Mouse (Mus musculus) intestine, embryonic 14.5 days (tissue): Measurements from ENCODE around the gene Speg. TPM values are rescaled to one million over a fixed set of nuclear protein-coding genes. Genes with fewer than 3 reads are reported as not detected.

ENCODE experiments used
- ATAC-seq: fragments of 200-750 bp; cut with Nextera tagmentation; replicated peaks from 2 replicates; pipeline ENCODE4 v1.8.0; 2017; ENCODE audit warnings: low read depth, moderate number of reproducible peaks, moderate TSS enrichment, moderate library complexity; ENCODE audit not compliant: low FRiP score, low TSS enrichment
- DNase-seq: peaks from one replicate; pipeline ENCODE4 v3.0.0-alpha.2; 2018; ENCODE audit warnings: low spot score
- H3K27ac ChIP-seq: fragments of 300-500 bp; sonication (generic); 2 replicates; pipeline ENCODE4 v1.5.1; 2014; ENCODE audit warnings: low read depth, mild to moderate bottlenecking, control low read depth
- H3K27me3 ChIP-seq: fragments of 300-500 bp; sonication (generic); replicated peaks from 2 replicates; pipeline ENCODE4 v1.6.1; 2014; ENCODE audit warnings: low read length, control low read depth; ENCODE audit not compliant: control insufficient read depth, insufficient read depth
- H3K36me3 ChIP-seq: fragments of 300-500 bp; sonication (generic); 2 replicates; pipeline ENCODE4 v1.6.1; 2014; ENCODE audit warnings: low read length, control low read depth; ENCODE audit not compliant: control insufficient read depth, insufficient read depth
- H3K4me1 ChIP-seq: fragments of 300-500 bp; sonication (generic); replicated peaks from 2 replicates; pipeline ENCODE4 v1.6.1; 2014; ENCODE audit warnings: low read length, control low read depth, mixed read lengths; ENCODE audit not compliant: control insufficient read depth, insufficient read depth
- H3K4me2 ChIP-seq: fragments of 300-500 bp; sonication (generic); 2 replicates; pipeline ENCODE4 v1.6.1; 2014; ENCODE audit warnings: low read length
- H3K4me3 ChIP-seq: fragments of 300-500 bp; sonication (generic); 2 replicates; pipeline ENCODE4 v1.5.1; 2014; ENCODE audit warnings: low read depth, low read length, control low read depth, mixed read lengths
- H3K9ac ChIP-seq: fragments of 300-500 bp; sonication (generic); 2 replicates; pipeline ENCODE4 v1.6.1; 2014; ENCODE audit warnings: mild to moderate bottlenecking, low read length
- H3K9me3 ChIP-seq: fragments of 300-500 bp; sonication (generic); 2 replicates; pipeline ENCODE4 v1.6.1; 2016; ENCODE audit warnings: low read length, control low read depth; ENCODE audit not compliant: control insufficient read depth
- WGBS: fragments of 180-500 bp; shearing (Covaris S2); extraction: QIAGEN DNeasy Blood & Tissue Kit; methylation state at CpG from one replicate; pipeline ENCODE4 v1.1.7; 2014; 5-methylcytosine and 5-hydroxymethylcytosine counted together
- polyA plus RNA-seq: library from polyadenylated mRNA; unstranded; fragments of >200 nt; fragmentation: Nextera tagmentation; extraction: Ambion mirVana; gene quantifications from 2 replicates; pipeline ENCODE4 v1.2.1, GENCODE M21; 2014

The Speg gene
- polyA plus RNA-seq, 1 experiment from 2014 or later = 46.7 TPM

DNA sequence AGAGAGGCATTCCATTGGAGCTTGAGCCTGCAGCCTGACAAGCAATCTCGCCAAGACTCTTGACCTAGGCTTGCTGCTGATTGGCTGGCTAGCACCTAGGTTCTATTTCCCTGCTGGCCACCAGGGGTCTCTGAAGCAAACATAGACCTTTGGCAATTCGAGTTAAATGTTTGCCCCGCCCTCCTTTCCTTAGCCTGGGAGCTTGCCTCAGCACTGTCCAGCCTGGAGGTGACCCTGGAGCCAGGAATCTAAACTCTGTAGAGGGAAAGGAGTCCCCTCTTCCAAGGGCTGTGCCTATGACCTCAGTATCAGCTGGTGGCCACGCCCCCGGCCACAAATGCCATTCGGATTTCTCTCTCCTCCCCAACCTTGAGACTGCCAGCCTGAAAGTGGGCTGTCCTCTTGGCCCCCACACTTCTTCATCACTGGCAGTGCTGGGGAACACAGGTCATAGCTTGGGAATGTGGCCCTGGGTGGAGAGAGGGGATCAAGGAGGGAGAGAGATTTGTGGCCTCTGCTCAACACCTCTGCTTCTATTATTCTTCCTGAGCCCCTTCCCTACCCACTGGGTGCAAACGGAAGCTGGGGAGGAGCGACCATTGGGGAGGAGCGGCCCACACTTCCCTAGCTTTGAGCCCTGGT lies 23.8 kb downstream of the Speg start:
- Histone ChIP-seq H3K9ac (no peak overlapping the region), H3K27ac (peak overlapping the region; percentile 92), H3K4me1 (peaks cover 28% of the 10 kb centered on the region), H3K9me3 (no peaks in the 10 kb centered on the region), H3K4me3 (no peak overlapping the region), H3K4me2 (peak overlapping the region; percentile 51; the same call in 1 of the 2 replicates), H3K27me3 (no peaks in the 10 kb centered on the region), H3K36me3 (peaks cover 38% of the 10 kb centered on the region)
- DNase-seq (peak; percentile 74), ATAC-seq (peak; percentile 53)
- WGBS = 11% methylated on average over 9 of the region's 9 CpGs

DNA sequence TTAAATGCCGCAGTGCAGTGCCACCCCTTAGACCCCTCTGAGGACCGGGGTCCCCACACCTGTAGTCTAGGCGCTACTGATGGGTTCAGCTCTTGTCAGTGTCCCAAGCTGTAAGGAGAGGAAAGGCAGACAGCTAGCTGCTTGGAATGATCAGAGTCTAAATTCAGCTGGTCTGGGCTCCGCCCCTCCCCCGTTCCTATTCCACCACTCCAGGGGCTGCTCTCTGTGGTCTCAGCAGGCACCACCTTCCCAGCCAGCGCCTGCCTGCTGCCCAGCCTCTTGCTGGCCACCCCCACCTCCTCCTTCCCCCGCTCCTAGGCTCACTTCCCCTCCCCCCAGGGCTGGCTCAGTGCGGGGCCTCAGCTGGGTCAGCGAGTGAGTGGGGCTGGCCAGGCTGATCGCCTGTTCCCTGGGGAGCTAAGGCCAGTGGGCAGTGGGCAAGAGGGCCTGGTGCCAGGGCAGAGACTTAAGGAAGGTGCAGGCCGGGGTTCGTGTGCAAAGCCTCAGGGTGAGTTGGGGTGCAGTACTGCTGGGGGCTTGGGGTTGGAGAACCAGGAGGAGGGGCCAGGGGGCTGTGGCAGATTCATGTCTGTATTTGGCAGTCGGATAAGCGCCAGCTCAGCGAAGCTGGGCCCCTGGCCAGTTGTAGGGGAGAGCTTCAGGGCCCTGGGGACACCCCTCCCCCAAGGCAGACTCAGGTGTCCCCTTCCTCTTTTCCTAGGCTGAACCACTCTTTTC lies 24.8 kb downstream of the Speg start:
- H3K4me2 ChIP-seq = peak overlapping the region; percentile 51
- peak; percentile 85 for ATAC-seq
- peak; percentile 80 for DNase-seq
- H3K9ac ChIP-seq = peak overlapping the region; percentile 51
- H3K4me3 ChIP-seq = peak overlapping the region; percentile 22
- H3K4me1 ChIP-seq = peaks cover 28% of the 10 kb centered on the region
- peak overlapping the region; percentile 92 for H3K27ac ChIP-seq
- H3K9me3 ChIP-seq = no peaks in the 10 kb centered on the region
- peaks cover 34% of the 10 kb centered on the region for H3K36me3 ChIP-seq
- 4% methylated on average over 15 of the region's 15 CpGs for WGBS
- no peaks in the 10 kb centered on the region for H3K27me3 ChIP-seq

DNA sequence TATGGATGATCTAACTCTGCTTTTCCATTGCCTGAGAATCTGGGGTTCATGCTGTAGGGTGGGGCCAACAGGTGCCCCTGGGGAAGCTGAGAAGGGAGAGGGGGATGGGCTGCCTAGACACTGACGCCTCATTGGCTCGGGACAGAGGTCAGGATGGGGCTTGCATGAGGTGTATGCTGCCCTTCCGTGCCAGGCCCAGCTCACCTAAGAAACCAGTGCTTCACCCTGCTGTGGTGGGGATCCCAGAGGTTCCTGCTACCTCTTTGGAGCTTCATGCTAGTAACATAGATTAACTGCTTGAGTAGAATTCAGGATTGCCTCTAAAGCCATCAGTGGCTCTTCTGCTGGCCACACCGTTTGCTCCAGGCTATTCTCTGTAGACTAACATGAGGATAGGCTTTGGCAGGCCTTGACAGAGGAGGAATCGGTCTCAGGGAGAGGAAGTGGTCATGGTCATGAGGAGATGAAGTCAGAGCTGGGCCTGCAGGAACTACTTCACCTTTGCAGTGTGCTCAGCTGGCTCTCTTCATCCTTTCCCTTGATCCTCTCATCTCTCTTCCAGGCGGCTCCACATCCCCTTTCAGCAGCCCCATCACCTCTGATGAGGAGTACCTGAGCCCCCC lies 25.5 kb downstream of the Speg start:
- ATAC-seq = no peak; the same call in 1 of the 2 replicates
- peak overlapping the region; percentile 51 for H3K9ac ChIP-seq
- peak overlapping the region; percentile 22 for H3K4me3 ChIP-seq
- H3K27me3 ChIP-seq = no peaks in the 10 kb centered on the region
- peaks cover 39% of the 10 kb centered on the region for H3K36me3 ChIP-seq
- 32% methylated on average over 6 of the region's 6 CpGs for WGBS
- H3K9me3 ChIP-seq = no peaks in the 10 kb centered on the region
- peaks cover 28% of the 10 kb centered on the region for H3K4me1 ChIP-seq
- H3K4me2 ChIP-seq = peak overlapping the region; percentile 51
- no peak for DNase-seq
- peak overlapping the region; percentile 92 for H3K27ac ChIP-seq

DNA sequence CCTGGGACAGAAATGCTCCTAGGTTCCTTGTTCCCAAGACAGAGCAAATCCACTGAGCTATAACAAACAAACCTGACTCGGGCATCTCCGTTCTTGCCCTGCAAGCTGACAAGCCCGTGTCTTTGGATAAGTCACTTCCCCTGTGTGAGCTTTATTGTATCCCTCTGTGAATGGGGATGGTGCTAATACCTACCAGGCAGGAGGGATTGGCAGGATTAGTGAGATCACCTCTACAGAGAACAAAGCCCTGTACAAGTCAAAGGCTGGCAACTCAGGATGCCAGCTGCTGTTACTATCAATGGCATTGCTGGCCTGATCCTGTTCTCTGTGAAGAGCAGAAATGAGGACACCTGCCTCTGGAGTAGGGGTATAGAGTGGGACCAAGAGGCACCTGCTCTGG lies 30.4 kb downstream of the Speg start:
- no peak overlapping the region for H3K27ac ChIP-seq
- H3K4me3 ChIP-seq = no peak overlapping the region
- H3K4me1 ChIP-seq = peaks cover 7% of the 10 kb centered on the region
- WGBS = 78% methylated on average over 3 of the region's 3 CpGs
- no peak for ATAC-seq
- H3K4me2 ChIP-seq = no peak overlapping the region
- peaks cover 58% of the 10 kb centered on the region for H3K36me3 ChIP-seq
- no peaks in the 10 kb centered on the region for H3K9me3 ChIP-seq
- no peak for DNase-seq
- no peak overlapping the region for H3K9ac ChIP-seq
- no peaks in the 10 kb centered on the region for H3K27me3 ChIP-seq

DNA sequence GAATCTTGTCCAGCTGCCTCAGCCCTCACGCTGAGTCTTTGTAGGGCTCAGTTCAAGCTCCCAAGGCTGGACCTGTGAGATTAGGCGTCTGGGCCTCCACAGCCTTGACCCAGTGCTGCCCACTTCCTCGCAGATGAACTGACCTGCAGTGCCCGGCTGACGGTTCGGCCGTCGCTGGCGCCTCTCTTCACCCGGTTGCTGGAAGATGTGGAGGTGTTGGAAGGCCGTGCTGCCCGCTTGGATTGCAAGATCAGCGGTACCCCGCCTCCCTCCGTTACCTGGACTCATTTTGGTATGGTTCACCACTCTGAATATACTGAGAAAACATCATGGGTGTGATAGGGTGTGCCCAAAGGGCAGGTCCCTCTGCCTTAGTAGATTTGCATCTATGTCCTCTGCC lies 31.1 kb downstream of the Speg start:
- no peak overlapping the region for H3K4me2 ChIP-seq
- 0 out of 2 replicates have a peak, but pooled peaks cover 1% of the 10 kb centered on the region for H3K4me1 ChIP-seq
- no peaks in the 10 kb centered on the region for H3K9me3 ChIP-seq
- H3K4me3 ChIP-seq = no peak overlapping the region
- peaks cover 58% of the 10 kb centered on the region for H3K36me3 ChIP-seq
- ATAC-seq (no peak), DNase-seq (no peak)
- no peaks in the 10 kb centered on the region for H3K27me3 ChIP-seq
- H3K27ac ChIP-seq = no peak overlapping the region
- WGBS = 93% methylated on average over 15 of the region's 15 CpGs
- H3K9ac ChIP-seq = no peak overlapping the region

DNA sequence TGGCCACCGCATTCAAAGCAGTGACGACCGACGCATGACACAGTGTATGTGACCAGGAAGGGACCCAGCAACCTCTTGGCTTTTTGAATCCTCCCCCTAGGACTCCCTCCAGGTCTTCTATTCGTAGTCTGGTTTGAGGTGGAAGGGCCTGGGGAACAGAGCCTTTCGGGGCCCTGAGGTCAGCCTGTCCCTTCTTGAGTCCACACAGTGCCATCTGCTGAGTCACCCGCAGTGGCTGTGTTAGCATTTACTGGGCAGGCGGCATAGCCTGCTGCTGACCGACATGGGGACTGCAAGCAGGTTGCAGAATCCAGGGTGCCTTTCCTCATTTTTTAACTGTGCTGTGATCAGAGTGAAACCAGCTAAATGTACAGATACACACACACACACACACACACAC lies 32.0 kb downstream of the Speg start:
- DNase-seq (no peak), ATAC-seq (no peak)
- Histone ChIP-seq H3K4me3 (no peak overlapping the region), H3K4me1 (no peaks in the 10 kb centered on the region), H3K9ac (no peak overlapping the region), H3K4me2 (no peak overlapping the region), H3K36me3 (peaks cover 50% of the 10 kb centered on the region), H3K27ac (no peak overlapping the region), H3K9me3 (no peaks in the 10 kb centered on the region), H3K27me3 (no peaks in the 10 kb centered on the region)
- 93% methylated on average over 9 of the region's 9 CpGs for WGBS

DNA sequence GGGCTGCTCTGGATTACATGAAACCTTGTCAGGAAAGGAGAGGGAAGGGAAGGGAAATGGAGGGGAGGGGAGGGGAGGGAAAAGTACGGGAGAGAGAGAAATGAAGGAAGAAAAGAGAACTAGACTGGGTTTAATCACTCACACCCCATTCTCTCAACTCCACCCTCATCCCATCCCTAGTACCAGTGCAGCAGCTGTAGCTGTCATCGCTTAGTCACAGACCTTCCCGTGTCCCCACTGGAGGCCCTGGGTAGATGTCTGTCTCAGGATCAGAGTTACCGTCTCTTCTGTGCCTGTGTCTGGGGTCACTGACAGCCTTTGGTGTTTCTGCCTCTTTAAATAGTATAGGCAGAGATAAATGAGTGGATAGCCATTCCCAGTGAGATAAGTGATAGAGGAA lies 33.1 kb downstream of the Speg start:
- no peak overlapping the region for H3K9ac ChIP-seq
- H3K27ac ChIP-seq = no peak overlapping the region
- 91% methylated on average over 4 of the region's 4 CpGs for WGBS
- H3K9me3 ChIP-seq = no peaks in the 10 kb centered on the region
- DNase-seq (no peak), ATAC-seq (no peak)
- no peak overlapping the region for H3K4me2 ChIP-seq
- no peaks in the 10 kb centered on the region for H3K4me1 ChIP-seq
- H3K27me3 ChIP-seq = no peaks in the 10 kb centered on the region
- peaks cover 38% of the 10 kb centered on the region for H3K36me3 ChIP-seq
- H3K4me3 ChIP-seq = no peak overlapping the region

DNA sequence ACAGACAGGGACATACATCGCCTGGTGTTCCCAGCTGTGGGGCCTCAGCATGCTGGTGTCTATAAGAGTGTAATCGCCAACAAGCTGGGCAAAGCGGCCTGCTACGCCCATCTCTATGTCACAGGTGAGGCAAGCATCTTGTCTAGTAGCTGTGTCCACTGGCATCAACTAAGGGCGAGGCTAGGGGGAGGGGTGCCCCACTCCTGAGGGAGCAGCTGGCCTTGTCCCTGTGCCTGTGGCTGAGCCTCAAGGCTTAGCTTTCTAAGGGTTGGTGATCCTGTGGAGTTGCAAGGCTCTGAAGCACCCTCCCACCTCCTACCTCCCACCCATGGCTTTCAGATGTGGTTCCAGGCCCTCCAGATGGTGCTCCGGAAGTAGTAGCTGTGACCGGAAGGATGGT lies 34.9 kb downstream of the Speg start:
- H3K9ac ChIP-seq = no peak overlapping the region
- H3K27me3 ChIP-seq = no peaks in the 10 kb centered on the region
- no peak overlapping the region for H3K27ac ChIP-seq
- H3K4me1 ChIP-seq = no peaks in the 10 kb centered on the region
- 86% methylated on average over 7 of the region's 7 CpGs for WGBS
- peaks cover 28% of the 10 kb centered on the region for H3K36me3 ChIP-seq
- H3K4me3 ChIP-seq = no peak overlapping the region
- no peak overlapping the region for H3K4me2 ChIP-seq
- DNase-seq = no peak
- ATAC-seq = no peak
- no peaks in the 10 kb centered on the region for H3K9me3 ChIP-seq
